Mouse (Mus musculus): Measurements from ENCODE around the gene Rabgap1.

The Rabgap1 gene

DNA sequence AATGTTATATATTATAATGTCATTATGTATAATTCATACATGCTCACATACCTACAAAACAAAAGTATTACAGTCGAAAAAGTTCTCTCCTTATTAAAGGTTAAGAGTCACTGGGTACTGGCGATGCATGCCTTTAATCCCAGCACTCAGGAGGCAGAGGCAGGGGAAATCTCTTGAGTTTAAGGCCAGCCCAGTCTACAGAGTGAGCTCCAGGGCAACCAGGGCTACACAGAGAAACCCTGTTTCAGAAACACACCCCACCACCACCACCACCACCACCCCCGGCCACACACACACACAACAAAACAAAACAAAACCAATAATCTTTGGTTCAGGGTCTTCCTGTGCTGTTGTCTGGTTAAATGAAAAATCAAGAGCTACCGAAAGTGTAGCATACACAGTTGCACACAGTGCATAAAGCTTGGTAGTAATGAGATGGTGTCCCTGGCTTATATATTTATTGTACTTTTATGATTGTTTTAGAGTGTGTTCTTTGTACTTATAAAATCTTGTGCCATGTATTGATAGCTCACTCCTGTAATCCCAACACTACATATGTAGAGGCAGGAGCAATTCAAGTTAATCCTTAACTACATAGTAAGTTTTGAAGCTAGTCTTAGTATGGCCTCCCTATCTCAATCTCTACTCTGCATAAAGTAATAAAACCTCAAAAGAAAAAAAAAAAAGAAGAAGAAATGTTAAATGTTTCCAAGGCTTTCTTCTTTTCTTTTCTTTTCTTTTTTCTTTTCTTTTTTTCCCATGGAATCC is 68.2 kb downstream of the Rabgap1 start:
- DNase-seq (ENCODE audit: low spot score in 2 of 2), result no peak

- DNase-seq (ENCODE audit: low spot score in 2 of 2), result no peak
Measured at GRCm38 (mm10) chr2:37516030-37516710, 73.1 kb downstream of the Rabgap1 start, which contains the start of gene Gpr21. TSS of gene Gpr21 (plus strand) at chr2:37516332.

GRCm38 (mm10) chr2:37516922-37517462 is 73.9 kb downstream of the Rabgap1 start:
- no peak for DNase-seq (ENCODE audit: low spot score in 2 of 2)

DNA sequence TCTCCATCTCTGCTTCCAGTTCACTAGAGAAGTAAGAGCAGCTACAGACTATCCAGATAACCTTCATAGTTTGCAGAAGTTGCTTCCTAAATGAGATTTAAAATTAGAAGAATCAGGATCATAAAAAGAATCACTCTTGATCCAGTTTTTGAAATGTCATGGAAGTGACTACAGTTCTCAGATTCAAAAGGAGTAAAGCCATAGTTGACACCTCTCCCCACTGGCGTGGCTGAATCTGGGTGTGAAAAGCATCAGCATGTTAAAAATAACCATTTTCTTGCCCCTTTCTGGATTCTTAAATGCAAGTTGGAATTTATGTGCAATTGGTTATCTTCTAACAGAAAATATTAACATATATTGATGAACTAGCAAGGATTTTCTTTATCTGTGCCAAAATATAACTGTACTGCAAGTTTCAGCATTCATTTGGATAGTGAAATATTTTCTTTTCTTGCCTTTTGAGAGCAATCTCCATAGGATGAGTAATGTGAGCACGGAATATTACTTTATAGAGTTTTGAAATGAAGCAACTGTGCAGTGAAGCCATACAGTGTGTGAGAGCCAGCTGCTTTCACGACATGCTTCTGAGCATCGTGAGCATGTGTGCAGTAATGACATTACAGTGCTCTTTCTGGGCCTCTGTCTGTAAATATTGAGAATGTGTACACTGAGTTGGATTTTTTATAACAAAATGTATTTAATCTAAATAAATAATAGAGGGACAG is 75.6 kb downstream of the Rabgap1 start:
- no peak for DNase-seq (ENCODE audit: low spot score in 2 of 2)

DNA sequence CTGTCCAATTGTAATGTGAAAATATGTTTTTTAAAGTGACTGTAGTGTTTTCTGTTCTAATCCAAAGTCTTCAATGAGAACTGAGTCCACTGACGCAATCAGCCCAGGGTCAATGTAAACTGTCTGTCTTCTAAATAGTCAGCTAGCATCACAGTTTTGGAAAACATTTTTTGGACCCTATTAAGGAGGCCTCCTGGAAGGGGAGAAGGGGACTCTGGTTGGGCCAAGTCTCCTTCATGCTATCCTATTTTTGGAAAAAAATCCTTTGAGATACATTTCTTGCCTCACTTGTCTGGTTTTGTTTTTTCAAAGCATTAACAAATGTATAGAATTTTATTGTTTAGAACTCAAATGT is 76.2 kb downstream of the Rabgap1 start:
- no peak for DNase-seq (ENCODE audit: low spot score in 2 of 2)

DNA sequence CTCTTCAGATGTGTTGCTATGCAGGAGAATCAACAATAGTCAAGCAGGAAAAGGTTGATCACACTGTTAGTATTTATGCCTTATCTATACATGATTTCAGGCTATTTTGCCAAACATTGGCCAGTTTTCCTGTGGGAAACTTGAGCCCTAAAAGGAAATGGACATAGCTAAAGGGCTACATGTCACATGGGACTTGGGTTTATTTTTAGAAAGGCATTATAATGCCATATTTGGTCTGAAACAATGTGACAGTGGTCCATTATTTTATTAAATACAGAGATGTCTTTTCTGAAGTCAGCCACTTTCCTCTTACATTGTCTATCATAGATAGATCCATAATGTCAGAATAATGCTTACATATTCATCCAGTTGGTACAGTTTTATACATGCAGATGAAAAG is 84.5 kb downstream of the Rabgap1 start:
- no peak for DNase-seq (ENCODE audit: low spot score in 2 of 2)

DNA sequence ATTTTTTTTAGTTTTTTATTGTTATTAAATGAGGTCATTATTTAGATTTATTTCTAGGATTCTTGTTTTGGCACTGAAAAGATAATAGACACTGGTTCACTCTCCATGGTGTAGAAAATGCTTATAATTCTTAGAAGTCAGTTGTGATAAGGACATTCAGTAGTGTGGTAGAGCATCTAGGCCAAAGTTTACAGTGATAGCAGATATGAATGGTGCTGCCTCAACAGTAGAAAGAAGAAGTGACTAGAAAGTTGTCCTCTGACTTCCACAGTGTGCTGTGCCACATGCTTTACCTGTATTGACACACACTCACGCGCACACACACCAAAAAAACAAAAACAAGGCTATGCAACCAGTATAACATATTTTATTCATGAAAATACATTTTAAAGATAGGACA is 86.3 kb downstream of the Rabgap1 start:
- no peak for DNase-seq (ENCODE audit: low spot score in 2 of 2)

GRCm38 (mm10) chr2:37530766-37531165 is 87.7 kb downstream of the Rabgap1 start:
- no peak for DNase-seq (ENCODE audit: low spot score in 2 of 2)

GRCm38 (mm10) chr2:37531639-37532038 is 88.6 kb downstream of the Rabgap1 start:
- no peak for DNase-seq (ENCODE audit: low spot score in 2 of 2)

GRCm38 (mm10) chr2:37549346-37550012 is 106.4 kb downstream of the Rabgap1 start:
- DNase-seq (ENCODE audit: low spot score in 2 of 2), result no peak

DNA sequence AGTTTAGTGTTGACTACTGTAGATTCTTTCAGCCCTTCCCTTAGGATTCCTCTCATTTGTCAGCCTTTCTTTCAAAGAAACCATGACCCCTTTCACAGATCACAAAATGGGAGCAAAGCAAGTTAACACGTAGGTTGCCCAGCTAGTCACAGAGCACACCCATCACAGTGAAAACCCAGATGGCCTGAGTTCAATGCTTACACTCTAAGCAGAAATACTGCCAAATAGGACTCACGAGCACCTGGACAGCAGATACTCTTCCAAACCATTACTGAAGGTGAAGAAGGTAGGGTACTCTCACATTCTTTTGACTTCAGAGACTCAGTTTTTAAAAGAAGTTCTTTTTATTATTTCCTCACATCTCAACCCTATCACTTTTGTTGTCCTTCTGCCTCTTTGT is 113.3 kb downstream of the Rabgap1 start:
- no peak for DNase-seq (ENCODE audit: low spot score in 2 of 2)

- no peak for DNase-seq (ENCODE audit: low spot score in 2 of 2)
Measured at GRCm38 (mm10) chr2:37565579-37565978, 122.5 kb downstream of the Rabgap1 start.

- DNase-seq (ENCODE audit: low spot score in 2 of 2), result no peak
Measured at GRCm38 (mm10) chr2:37566035-37566434, 123.0 kb downstream of the Rabgap1 start.

DNA sequence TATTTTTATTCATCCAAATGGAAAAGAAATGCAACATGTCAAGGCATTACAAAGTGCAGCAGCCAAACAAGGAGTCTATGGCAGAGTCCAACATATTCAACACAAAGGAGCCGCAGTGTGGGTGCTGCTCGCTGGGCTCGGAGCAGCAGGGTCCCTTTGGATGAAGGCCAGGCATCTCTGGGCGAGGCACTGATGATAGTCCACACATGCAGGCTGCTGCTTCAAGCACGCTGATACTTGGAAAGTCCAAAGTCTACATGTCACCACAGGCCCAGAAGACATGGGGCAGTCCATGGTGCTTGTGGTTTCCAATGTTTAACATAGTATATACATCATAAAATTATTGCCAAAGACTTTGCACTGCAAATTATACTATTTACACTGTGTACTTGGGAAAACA is 126.8 kb downstream of the Rabgap1 start:
- DNase-seq (ENCODE audit: low spot score in 2 of 2), result no peak

- DNase-seq (ENCODE audit: low spot score in 2 of 2), result no peak
Measured at GRCm38 (mm10) chr2:37570703-37571102, 127.6 kb downstream of the Rabgap1 start.

GRCm38 (mm10) chr2:37572141-37572540 is 129.1 kb downstream of the Rabgap1 start:
- no peak for DNase-seq (ENCODE audit: low spot score in 2 of 2)

GRCm38 (mm10) chr2:37576661-37577060 is 133.6 kb downstream of the Rabgap1 start:
- DNase-seq (ENCODE audit: low spot score in 2 of 2), result no peak

DNA sequence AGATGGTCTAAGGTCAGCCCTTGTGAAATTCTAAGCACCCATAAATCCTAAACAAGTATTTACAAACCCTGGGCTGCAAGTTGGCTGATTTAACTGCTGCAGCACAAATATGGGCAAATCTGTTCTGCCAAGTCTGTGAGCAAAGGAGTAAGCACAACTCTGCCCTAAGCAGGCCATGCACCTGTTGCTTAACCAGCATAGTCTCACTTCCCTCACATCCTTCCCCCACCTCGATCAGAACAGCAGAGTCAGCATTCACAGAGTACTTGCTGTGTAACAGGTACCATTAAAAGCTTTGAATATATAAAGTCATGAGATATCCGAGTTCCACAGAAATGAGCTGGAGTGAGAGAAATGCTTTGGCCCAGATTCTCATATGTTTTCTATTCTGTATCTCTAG is 135.1 kb downstream of the Rabgap1 start:
- no peak for DNase-seq (ENCODE audit: low spot score in 2 of 2)

DNA sequence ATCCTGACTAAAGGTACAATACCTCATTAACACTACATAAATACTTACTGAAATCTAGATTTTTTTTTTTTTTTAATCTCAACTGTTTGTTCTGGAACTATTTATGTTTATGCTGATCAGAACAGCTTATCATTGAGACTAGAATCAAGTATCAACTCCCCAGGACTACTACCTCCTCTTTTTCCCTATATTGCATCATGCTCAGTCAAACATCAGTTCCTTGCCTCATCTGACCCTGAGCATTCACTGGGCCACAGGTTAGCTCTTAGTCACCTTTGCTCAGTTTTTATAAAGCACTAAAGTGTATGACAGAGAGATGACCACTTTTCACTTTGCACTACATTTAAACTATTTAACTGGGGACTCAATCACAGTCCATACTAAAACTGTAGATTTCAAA is 144.8 kb downstream of the Rabgap1 start:
- DNase-seq (ENCODE audit: low spot score in 2 of 2), result no peak

Measured in frontal cortex, postnatal 25 days (tissue).